Mouse (Mus musculus) heart, adult 10 weeks (tissue): ENCODE measurements around the gene Cnksr3. TPM values are rescaled to one million over a fixed set of nuclear protein-coding genes. Genes with fewer than 3 reads are reported as not detected.

ENCODE experiments used
- polyA plus RNA-seq: library from polyadenylated mRNA; stranded (reverse); fragments of 350-450 nt; fragmentation: Illumina TruSeq; extraction: RNeasy Lipid Tissue Mini Kit (QIAGEN cat#74804); gene quantifications from one replicate; pipeline ENCODE4 v1.2.3, GENCODE M21; 2014; ENCODE audit warnings: low read depth, low replicate concordance

The Cnksr3 gene
- 17.5 TPM for polyA plus RNA-seq

GRCm38 (mm10) chr10:7211696-7212482, at the start of gene Cnksr3:
Cnksr3 (minus strand) TSS chr10:7212237.

Other genes starting within 250 kb of the Cnksr3 start
- gene Ipcef1, start 159.8 kb downstream of the Cnksr3 start, polyA plus RNA-seq, result 0.08 TPM